Mouse (Mus musculus): ENCODE results near the gene Oas1e.
"Not testable (repeated sequence)": the region's sequence is repeated elsewhere in the genome, so short reads cannot be mapped to it uniquely, and the experiment has no call there.

Gene Oas1e

DNA sequence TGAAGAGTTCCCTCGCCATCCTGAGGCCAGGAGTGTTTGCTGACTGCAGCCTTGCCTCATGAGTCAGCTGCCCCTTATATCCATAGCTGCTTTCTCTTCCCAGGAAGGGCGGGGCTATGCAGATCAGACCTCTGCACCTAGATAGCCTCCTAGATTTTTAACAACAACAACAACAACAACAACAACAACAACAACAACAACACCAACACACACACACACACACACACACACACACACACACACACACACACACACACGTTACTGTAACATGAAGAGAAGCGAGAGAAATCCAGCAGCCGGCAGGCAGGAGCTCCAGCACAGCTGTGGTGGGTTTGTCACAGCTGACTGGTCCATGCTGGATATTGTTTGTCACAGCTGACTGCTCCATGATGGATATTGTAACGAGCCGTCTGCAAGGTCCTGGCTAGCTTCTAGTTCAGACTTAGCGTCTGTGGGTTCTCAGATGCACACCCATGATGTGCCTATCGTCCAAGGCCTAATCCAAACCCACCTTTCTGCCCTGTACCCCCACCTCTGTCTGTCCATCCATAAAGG lies at the start of gene Oas1e:
Gene Oas1e, minus strand, starts transcription at position 51 of the 555 bp plus-strand sequence.
- DNase-seq = not testable (repeated sequence)

GRCm38 (mm10) chr5:120844713-120845112 lies 49.4 kb upstream of the Oas1e start:
- DNase-seq = no peak

DNA sequence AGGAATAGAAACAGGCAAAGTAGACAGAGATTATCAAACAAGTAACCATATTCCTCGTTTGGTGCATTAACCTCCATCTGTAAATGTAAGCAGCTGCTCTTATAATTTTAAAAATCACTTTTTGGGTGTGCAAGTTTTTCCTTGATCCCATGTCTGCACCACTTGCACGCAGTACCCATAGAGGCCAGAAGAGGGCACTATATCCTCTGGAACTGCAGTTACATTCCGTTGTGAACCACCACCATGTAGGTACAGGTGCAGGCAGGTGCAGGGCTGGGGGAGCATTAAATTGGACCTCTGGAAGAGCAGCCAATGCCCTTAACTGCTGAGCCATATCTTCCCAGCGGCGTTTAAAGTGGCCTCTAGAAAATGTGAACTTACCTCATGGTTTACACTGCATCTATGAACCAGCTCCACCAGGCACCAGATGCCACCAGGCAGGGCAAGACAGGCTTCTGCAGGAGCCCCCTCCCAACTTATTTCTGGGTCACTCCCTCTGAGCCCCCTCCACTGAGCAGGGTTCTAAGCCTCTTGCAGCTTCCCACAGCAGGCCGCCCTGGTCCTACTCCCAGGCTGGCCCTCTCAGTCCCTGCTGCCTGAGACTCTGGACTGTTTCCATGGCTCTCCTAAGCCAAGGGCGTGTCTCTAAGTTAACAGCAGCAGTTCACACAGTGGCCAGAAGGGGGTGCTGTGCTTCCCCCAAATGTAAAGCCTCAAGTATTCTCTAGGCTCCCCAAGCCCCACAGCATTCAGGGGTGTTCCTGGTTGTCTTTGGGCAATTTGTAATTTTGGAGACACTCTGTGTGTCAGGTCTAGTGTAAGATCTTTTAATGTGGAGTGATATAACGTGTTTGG lies 41.6 kb upstream of the Oas1e start:
- DNase-seq = peak; percentile 68

- DNase-seq = no peak
These were observed 38.3 kb upstream of the Oas1e start for GRCm38 (mm10) chr5:120833335-120834280.

GRCm38 (mm10) chr5:120831031-120831430 lies 35.7 kb upstream of the Oas1e start:
- peak; percentile 37 for DNase-seq

DNA sequence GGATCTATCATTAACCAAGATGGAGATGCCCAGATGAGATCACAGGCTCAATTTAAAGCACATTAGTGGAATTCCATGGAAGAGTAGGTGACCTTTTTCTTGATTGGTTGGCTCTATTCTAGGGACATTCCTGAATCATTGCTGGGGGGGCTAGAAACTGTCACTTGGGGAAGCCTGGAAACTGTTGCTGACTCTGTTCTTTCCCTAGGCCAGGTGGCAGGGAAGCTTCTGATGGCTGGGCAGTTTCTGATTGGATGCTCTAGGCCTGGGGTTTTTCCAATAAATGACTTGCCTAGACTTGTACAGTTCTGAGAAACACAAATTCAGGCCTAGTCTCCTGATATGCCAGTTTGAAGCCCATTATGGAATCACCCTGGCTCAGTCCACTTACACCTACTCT lies 23.7 kb upstream of the Oas1e start:
- DNase-seq = no peak

GRCm38 (mm10) chr5:120815949-120816348 lies 20.6 kb upstream of the Oas1e start:
- peak; percentile 57 for DNase-seq

DNA sequence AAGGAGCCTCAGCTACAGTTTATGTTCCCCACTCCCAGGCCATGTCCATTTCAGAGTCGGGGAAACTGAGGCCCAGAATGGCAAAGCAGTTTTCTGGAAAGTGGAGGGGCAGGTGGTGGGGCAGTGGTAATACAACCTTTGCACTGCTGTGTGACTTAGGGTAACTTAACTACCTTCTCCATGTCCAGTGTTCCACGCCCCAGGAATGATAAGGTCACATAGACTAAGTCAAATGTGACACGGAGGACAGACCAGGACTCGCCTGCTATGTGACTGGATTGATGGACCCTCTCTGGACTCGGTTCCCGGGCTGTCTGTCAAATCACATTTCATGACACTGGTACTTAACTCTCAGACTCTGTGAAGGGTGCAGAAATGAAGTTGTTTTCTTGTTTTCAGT lies 17.7 kb upstream of the Oas1e start:
- no peak for DNase-seq

- peak; percentile 81 for DNase-seq
These were observed 16.9 kb upstream of the Oas1e start, which contains the start of gene Oas1c for GRCm38 (mm10) chr5:120811951-120812819. TSS of gene Oas1c (minus strand) at chr5:120812514.

- DNase-seq = no peak
These were observed 13.8 kb upstream of the Oas1e start for GRCm38 (mm10) chr5:120809171-120809570.

DNA sequence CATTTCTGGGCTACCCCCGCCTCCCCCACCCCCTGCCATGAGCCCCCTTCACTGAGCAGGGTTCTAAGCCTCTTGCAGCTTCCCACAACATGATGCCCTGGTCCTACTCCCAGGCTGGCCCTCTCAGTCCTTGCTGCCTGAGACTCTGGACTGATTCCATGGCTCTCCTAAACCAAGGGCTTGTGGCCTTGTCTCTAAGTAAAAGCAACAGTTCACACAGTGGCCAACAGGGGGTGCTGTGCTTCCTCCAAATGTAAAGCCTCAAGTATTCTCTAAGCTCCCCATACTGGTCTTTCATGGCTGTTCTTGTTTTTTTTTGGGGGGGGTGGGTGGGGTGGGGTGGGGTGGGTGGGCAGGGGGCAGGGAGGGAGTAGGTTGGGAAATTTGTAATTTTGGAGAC lies 11.1 kb upstream of the Oas1e start:
- DNase-seq = peak; percentile 71

DNA sequence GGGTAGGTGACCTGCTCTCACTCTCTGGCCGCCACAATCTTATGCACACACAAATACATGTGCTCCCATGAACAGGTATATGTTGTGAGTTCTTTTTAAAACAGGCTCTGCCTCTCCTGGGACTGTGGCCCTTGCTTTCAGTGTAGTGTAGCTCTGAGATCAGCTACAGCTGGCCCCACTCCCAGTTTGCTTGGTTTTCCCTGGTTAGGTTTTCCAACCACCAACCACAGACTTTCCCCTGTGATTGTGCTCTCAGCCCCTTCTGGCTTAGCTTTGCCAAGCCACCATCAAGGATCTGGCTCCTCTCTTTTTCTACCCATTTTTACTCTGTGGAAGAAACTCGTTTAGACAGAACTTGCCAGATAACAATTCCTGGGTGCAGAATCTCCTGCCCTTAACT lies 8.3 kb upstream of the Oas1e start:
- no peak for DNase-seq

- DNase-seq = not testable (repeated sequence)
These were observed 3.6 kb upstream of the Oas1e start for GRCm38 (mm10) chr5:120798943-120799342.

GRCm38 (mm10) chr5:120798147-120798546 lies 2.8 kb upstream of the Oas1e start:
- DNase-seq = not testable (repeated sequence)

DNA sequence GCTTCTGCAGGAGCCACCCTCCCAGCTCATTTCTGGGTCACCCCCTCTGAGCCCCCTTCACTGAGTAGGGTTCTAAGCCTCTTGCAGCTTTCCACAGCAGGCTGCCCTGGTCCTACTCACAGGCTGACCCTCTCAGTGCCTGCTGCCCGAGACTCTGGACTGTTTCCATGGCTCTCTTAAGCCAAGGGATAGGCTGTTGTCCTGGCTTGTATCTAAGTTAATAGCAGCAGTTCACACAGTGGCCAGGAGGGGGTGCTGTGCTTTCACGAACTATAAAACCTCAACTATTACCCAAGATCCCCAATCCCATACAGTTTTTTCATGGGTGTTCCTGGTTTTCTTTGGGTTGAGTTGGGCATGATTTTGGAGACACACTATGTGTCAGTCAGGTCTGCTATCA lies 2.3 kb downstream of the Oas1e start:
- DNase-seq = peak; percentile 52

GRCm38 (mm10) chr5:120787042-120787441 lies 8.3 kb downstream of the Oas1e start:
- no peak for DNase-seq

DNA sequence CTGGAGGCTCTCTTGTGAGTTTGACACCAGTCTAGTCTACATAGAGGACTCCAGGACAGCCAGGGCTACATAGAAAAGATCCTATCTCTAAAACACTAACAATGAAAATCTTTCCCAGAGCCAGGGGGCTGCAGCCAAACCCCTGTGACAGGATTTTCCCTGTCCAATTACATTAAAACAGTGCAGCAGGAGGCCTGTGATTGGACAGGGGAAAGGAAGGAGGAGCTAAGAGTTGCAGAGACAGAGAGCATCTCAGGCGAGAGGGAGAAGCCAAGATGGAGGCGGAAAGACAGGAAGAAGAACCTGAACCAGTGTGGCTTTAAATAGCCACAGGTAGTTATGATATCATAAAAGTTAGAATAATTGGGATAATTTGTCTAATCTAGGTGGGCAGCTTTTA lies 12.9 kb downstream of the Oas1e start:
- DNase-seq = no peak

GRCm38 (mm10) chr5:120781646-120782045 lies 13.7 kb downstream of the Oas1e start:
- no peak for DNase-seq

DNA sequence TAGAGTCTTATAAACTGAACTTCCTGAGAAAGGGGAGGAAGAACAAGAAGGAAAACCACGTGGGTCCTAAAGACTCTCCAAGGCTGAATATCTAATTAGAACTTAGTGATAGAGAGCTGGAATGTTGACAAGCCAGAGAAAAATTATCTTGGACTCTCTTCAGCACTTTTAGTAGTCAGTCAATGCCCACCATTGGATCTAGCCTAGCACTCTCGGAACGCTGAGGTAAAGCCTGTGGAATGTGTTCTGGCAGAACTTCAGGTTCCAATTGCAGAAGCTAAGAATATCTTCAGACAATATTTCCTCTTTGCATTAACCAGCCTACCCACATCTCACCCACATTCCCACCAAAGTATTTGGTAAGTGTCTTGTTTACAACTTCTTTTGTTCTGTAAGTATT lies 15.4 kb downstream of the Oas1e start:
- no peak for DNase-seq

- DNase-seq = peak; percentile 40
These were observed 16.4 kb downstream of the Oas1e start for GRCm38 (mm10) chr5:120778941-120779340.

GRCm38 (mm10) chr5:120777478-120777877 lies 17.9 kb downstream of the Oas1e start, which contains the start of gene Oas3:
TSS of gene Oas3 (minus strand) at chr5:120777661.
- DNase-seq = no peak

GRCm38 (mm10) chr5:120776801-120777200 lies 18.5 kb downstream of the Oas1e start:
- no peak for DNase-seq

All from thymus, postnatal 14 days (tissue).